Mouse (Mus musculus): ENCODE data around the gene Tmed6. TPM values are rescaled to one million over a fixed set of nuclear protein-coding genes. Genes with fewer than 3 reads are reported as not detected.
A peak's percentile ranks its signal among the peaks of the same experiment; 100 is the strongest.

Gene Tmed6
- total RNA-seq, 1 experiment = 0.27 TPM

- Histone ChIP-seq H3K9ac (ENCODE audit: insufficient read depth, low read depth, low read length, poor library complexity, severe bottlenecking) (no peak overlapping the region), H3K4me1 (ENCODE audit: control insufficient read depth in 2 of 2, insufficient read depth in 2 of 2, low read length in 2 of 2, poor library complexity in 1 of 2) (peaks cover 0 to 4% of the 10 kb centered on the region in 2 experiments; a peak in 1 of 4 replicates), H3K9me3 (ENCODE audit: control insufficient read depth, insufficient read depth, low read depth, low read length) (no peaks in the 10 kb centered on the region), H3K27ac (ENCODE audit: insufficient read depth, low read depth, low read length, poor library complexity, severe bottlenecking) (no peak overlapping the region), H3K36me3 (ENCODE audit: control insufficient read depth, insufficient read depth, low read length, poor library complexity, severe bottlenecking) (peaks cover 25% of the 10 kb centered on the region; the same call in 1 of the 2 replicates), H3K4me3 (ENCODE audit: insufficient read depth in 1 of 2, low read depth in 1 of 2, low read length in 2 of 2, poor library complexity in 1 of 2, severe bottlenecking in 1 of 2) (no peak overlapping the region)
- in situ Hi-C loops (cut with MboI; ENCODE audit: low sequenced_read_pairs in 2 of 2, unreplicated experiment in 2 of 2) = no loop called here
- no peak for DNase-seq (ENCODE audit: low read depth, low spot score)
- no peak for TF ChIP-seq ZC3H11A (IDR thresholded peaks at IDR 0.05; ENCODE audit: borderline replicate concordance, low read depth, low read length)
- TF ChIP-seq MAFK (IDR thresholded peaks at IDR 0.05; ENCODE audit: insufficient read depth, low read depth, low read length) = no peak
- no peak for TF ChIP-seq HCFC1 (IDR thresholded peaks at IDR 0.05; ENCODE audit: borderline replicate concordance, insufficient read depth, low read length)
- no peak for TF ChIP-seq ZNF384 (IDR thresholded peaks at IDR 0.05; ENCODE audit: low read depth, low read length)
- TF ChIP-seq CHD2 (IDR thresholded peaks at IDR 0.05; ENCODE audit: low read depth, low read length) = no peak
These were observed 25.1 kb upstream of the Tmed6 start for GRCm38 (mm10) chr8:107090531-107090930.

GRCm38 (mm10) chr8:107088526-107089063 is 23.2 kb upstream of the Tmed6 start:
- in situ Hi-C loops (cut with MboI; ENCODE audit: low sequenced_read_pairs in 2 of 2, unreplicated experiment in 2 of 2) = no loop called here
- Histone ChIP-seq H3K27ac (ENCODE audit: insufficient read depth, low read depth, low read length, poor library complexity, severe bottlenecking) (no peak overlapping the region), H3K4me3 (ENCODE audit: insufficient read depth in 1 of 2, low read depth in 1 of 2, low read length in 2 of 2, poor library complexity in 1 of 2, severe bottlenecking in 1 of 2) (no peak overlapping the region), H3K4me1 (ENCODE audit: control insufficient read depth in 2 of 2, insufficient read depth in 2 of 2, low read length in 2 of 2, poor library complexity in 1 of 2) (peaks cover 0 to 4% of the 10 kb centered on the region in 2 experiments; a peak in 1 of 4 replicates), H3K36me3 (ENCODE audit: control insufficient read depth, insufficient read depth, low read length, poor library complexity, severe bottlenecking) (peaks cover 21% of the 10 kb centered on the region; the same call in 1 of the 2 replicates), H3K9ac (ENCODE audit: insufficient read depth, low read depth, low read length, poor library complexity, severe bottlenecking) (no peak overlapping the region), H3K9me3 (ENCODE audit: control insufficient read depth, insufficient read depth, low read depth, low read length) (no peaks in the 10 kb centered on the region)
- DNase-seq (ENCODE audit: low read depth, low spot score) = no peak
- no peak for TF ChIP-seq MAFK (IDR thresholded peaks at IDR 0.05; ENCODE audit: insufficient read depth, low read depth, low read length)
- no peak for TF ChIP-seq CHD2 (IDR thresholded peaks at IDR 0.05; ENCODE audit: low read depth, low read length)
- TF ChIP-seq HCFC1 (IDR thresholded peaks at IDR 0.05; ENCODE audit: borderline replicate concordance, insufficient read depth, low read length) = no peak
- TF ChIP-seq ZC3H11A (IDR thresholded peaks at IDR 0.05; ENCODE audit: borderline replicate concordance, low read depth, low read length) = no peak
- no peak for TF ChIP-seq ZNF384 (IDR thresholded peaks at IDR 0.05; ENCODE audit: low read depth, low read length)

GRCm38 (mm10) chr8:107086018-107086417 is 20.6 kb upstream of the Tmed6 start:
- no peak for DNase-seq (ENCODE audit: low read depth, low spot score)
- in situ Hi-C loops (cut with MboI; ENCODE audit: low sequenced_read_pairs in 2 of 2, unreplicated experiment in 2 of 2) = no loop called here
- Histone ChIP-seq H3K36me3 (ENCODE audit: control insufficient read depth, insufficient read depth, low read length, poor library complexity, severe bottlenecking) (peaks cover 23% of the 10 kb centered on the region), H3K27ac (ENCODE audit: insufficient read depth, low read depth, low read length, poor library complexity, severe bottlenecking) (no peak overlapping the region), H3K9ac (ENCODE audit: insufficient read depth, low read depth, low read length, poor library complexity, severe bottlenecking) (no peak overlapping the region), H3K4me1 (ENCODE audit: control insufficient read depth in 2 of 2, insufficient read depth in 2 of 2, low read length in 2 of 2, poor library complexity in 1 of 2) (peaks cover 0 to 4% of the 10 kb centered on the region in 2 experiments; a peak in 1 of 4 replicates), H3K4me3 (ENCODE audit: insufficient read depth in 1 of 2, low read depth in 1 of 2, low read length in 2 of 2, poor library complexity in 1 of 2, severe bottlenecking in 1 of 2) (no peak overlapping the region), H3K9me3 (ENCODE audit: control insufficient read depth, insufficient read depth, low read depth, low read length) (no peaks in the 10 kb centered on the region)
- TF ChIP-seq MAFK (IDR thresholded peaks at IDR 0.05; ENCODE audit: insufficient read depth, low read depth, low read length) (no peak), HCFC1 (IDR thresholded peaks at IDR 0.05; ENCODE audit: borderline replicate concordance, insufficient read depth, low read length) (no peak), CHD2 (IDR thresholded peaks at IDR 0.05; ENCODE audit: low read depth, low read length) (no peak), ZC3H11A (IDR thresholded peaks at IDR 0.05; ENCODE audit: borderline replicate concordance, low read depth, low read length) (no peak), ZNF384 (IDR thresholded peaks at IDR 0.05; ENCODE audit: low read depth, low read length) (no peak)

- peaks cover 24% of the 10 kb centered on the region for H3K36me3 ChIP-seq (ENCODE audit: control insufficient read depth, insufficient read depth, low read length, poor library complexity, severe bottlenecking)
- TF ChIP-seq CHD2 (IDR thresholded peaks at IDR 0.05; ENCODE audit: low read depth, low read length) (no peak), HCFC1 (IDR thresholded peaks at IDR 0.05; ENCODE audit: borderline replicate concordance, insufficient read depth, low read length) (0 out of 2 replicates have a peak, but pooled peaks have one; percentile 37), MAFK (IDR thresholded peaks at IDR 0.05; ENCODE audit: insufficient read depth, low read depth, low read length) (no peak), ZC3H11A (IDR thresholded peaks at IDR 0.05; ENCODE audit: borderline replicate concordance, low read depth, low read length) (peak; percentile 32; the same call in 1 of the 2 replicates), ZNF384 (IDR thresholded peaks at IDR 0.05; ENCODE audit: low read depth, low read length) (no peak)
These were observed 19.9 kb upstream of the Tmed6 start for GRCm38 (mm10) chr8:107085358-107085757.

More at GRCm38 (mm10) chr8:107085358-107085757, 19.9 kb upstream of the Tmed6 start:
- peak overlapping the region in 1 of 2 experiments; percentile 45; a peak in 2 of 4 replicates for H3K4me3 ChIP-seq (ENCODE audit: insufficient read depth in 1 of 2, low read depth in 1 of 2, low read length in 2 of 2, poor library complexity in 1 of 2, severe bottlenecking in 1 of 2)
- in situ Hi-C loops (cut with MboI; ENCODE audit: low sequenced_read_pairs in 2 of 2, unreplicated experiment in 2 of 2) = no loop called here
- H3K4me1 ChIP-seq (ENCODE audit: control insufficient read depth in 2 of 2, insufficient read depth in 2 of 2, low read length in 2 of 2, poor library complexity in 1 of 2) = peaks cover 0 to 4% of the 10 kb centered on the region in 2 experiments; a peak in 1 of 4 replicates
- no peak overlapping the region for H3K27ac ChIP-seq (ENCODE audit: insufficient read depth, low read depth, low read length, poor library complexity, severe bottlenecking)
- no peaks in the 10 kb centered on the region for H3K9me3 ChIP-seq (ENCODE audit: control insufficient read depth, insufficient read depth, low read depth, low read length)
- H3K9ac ChIP-seq (ENCODE audit: insufficient read depth, low read depth, low read length, poor library complexity, severe bottlenecking) = peak overlapping the region; percentile 50; the same call in 1 of the 2 replicates
- no peak for DNase-seq (ENCODE audit: low read depth, low spot score)
